Mouse (Mus musculus): ENCODE results near the gene Gm4869. TPM values are rescaled to one million over a fixed set of nuclear protein-coding genes. Genes with fewer than 3 reads are reported as not detected.
A peak's percentile ranks its signal among the peaks of the same experiment; 100 is the strongest.

The Gm4869 gene
- total and polyA plus RNA-seq, 2 experiments from 2014 or later, result not detected

DNA sequence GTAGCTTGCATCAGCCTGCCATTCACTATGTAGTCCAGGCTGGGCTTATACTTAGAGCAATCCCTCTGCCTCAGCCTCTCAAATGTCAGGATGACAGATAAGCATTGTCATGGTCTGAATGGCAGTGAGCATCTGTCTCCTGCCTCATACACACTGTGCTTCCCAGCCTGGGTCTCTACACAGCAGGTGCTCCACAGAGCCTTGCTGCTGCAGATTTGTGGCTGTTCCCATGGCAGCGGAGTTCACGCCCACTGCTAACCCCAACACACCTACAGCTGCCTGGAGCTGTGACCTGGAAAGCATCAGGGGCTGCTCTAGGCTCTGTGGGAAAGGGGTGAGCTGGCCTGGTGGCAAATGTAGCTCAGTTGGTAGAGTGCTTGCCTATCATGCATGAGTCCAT, 19.5 kb downstream of the Gm4869 start:
- 68% methylated on average over 2 of the region's 2 CpGs for WGBS
- ATAC-seq (ENCODE audit: insufficient read depth, low read depth) (no peak), DNase-seq (ENCODE audit: low spot score) (no peak)
- no peaks in the 10 kb centered on the region for H3K27me3 ChIP-seq (ENCODE audit: control insufficient read depth, insufficient read depth, low read length)
- no peak overlapping the region for H3K4me2 ChIP-seq (ENCODE audit: low read depth, low read length)
- H3K9ac ChIP-seq (replicated peaks; ENCODE audit: low read depth, low read length), result no peak overlapping the region
- TF ChIP-seq CTCF (IDR thresholded peaks at IDR 0.05; ENCODE audit: low read depth), result no peak
- no peak for TF ChIP-seq EP300 (IDR thresholded peaks at IDR 0.05; ENCODE audit: low read depth)
- H3K4me3 ChIP-seq (ENCODE audit: low read depth, low read length), result no peak overlapping the region
- H3K9me3 ChIP-seq (replicated peaks; ENCODE audit: control insufficient read depth, low read length), result peaks cover 12% of the 10 kb centered on the region; the same call in 1 of the 2 replicates
- no peaks in the 10 kb centered on the region for H3K36me3 ChIP-seq (replicated peaks; ENCODE audit: control insufficient read depth, insufficient read depth, low read length)
- no peak overlapping the region for H3K27ac ChIP-seq (ENCODE audit: low read depth)
- H3K4me1 ChIP-seq (ENCODE audit: control insufficient read depth, insufficient read depth), result no peaks in the 10 kb centered on the region

DNA sequence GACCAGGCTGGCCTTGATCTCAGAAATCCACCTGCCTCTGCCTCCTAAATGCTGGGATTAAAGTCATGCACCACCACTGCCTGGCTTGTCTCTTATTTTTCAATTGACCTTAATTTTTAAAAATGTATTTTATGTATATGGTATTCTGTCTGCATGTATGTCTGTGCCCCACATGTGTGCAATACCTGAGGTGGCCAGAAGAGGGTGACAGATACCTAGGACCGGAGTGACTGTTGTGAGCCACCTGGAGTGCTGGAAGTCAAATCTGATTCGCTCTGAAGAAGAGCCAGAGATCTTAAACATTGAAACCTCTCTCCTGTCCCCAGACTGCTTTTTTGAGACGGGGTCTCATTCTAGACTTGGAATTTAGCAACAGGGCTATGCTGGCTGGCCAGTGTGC, 26.9 kb downstream of the Gm4869 start:
- H3K9me3 ChIP-seq (replicated peaks; ENCODE audit: control insufficient read depth, low read length), result 0 out of 2 replicates have a peak, but pooled peaks cover 5% of the 10 kb centered on the region
- H3K4me3 ChIP-seq (ENCODE audit: low read depth, low read length), result no peak overlapping the region
- no peaks in the 10 kb centered on the region for H3K36me3 ChIP-seq (replicated peaks; ENCODE audit: control insufficient read depth, insufficient read depth, low read length)
- no peak overlapping the region for H3K4me2 ChIP-seq (ENCODE audit: low read depth, low read length)
- H3K9ac ChIP-seq (replicated peaks; ENCODE audit: low read depth, low read length), result no peak overlapping the region
- no peaks in the 10 kb centered on the region for H3K27me3 ChIP-seq (ENCODE audit: control insufficient read depth, insufficient read depth, low read length)
- no peak for DNase-seq (ENCODE audit: low spot score)
- ATAC-seq (ENCODE audit: insufficient read depth, low read depth), result no peak
- no peaks in the 10 kb centered on the region for H3K4me1 ChIP-seq (ENCODE audit: control insufficient read depth, insufficient read depth)
- TF ChIP-seq CTCF (IDR thresholded peaks at IDR 0.05; ENCODE audit: low read depth) (peak; percentile 21; the same call in 1 of the 2 replicates), EP300 (IDR thresholded peaks at IDR 0.05; ENCODE audit: low read depth) (no peak)
- no peak overlapping the region for H3K27ac ChIP-seq (ENCODE audit: low read depth)
- WGBS, result 84% methylated on average over 3 of the region's 3 CpGs

- DNase-seq (ENCODE audit: low spot score) (no peak), ATAC-seq (ENCODE audit: insufficient read depth, low read depth) (no peak)
- Histone ChIP-seq H3K27me3 (ENCODE audit: control insufficient read depth, insufficient read depth, low read length) (peaks cover 3% of the 10 kb centered on the region; the same call in 1 of the 2 replicates), H3K4me1 (ENCODE audit: control insufficient read depth, insufficient read depth) (no peaks in the 10 kb centered on the region), H3K4me2 (ENCODE audit: low read depth, low read length) (no peak overlapping the region), H3K27ac (ENCODE audit: low read depth) (no peak overlapping the region), H3K36me3 (replicated peaks; ENCODE audit: control insufficient read depth, insufficient read depth, low read length) (no peaks in the 10 kb centered on the region), H3K9me3 (replicated peaks; ENCODE audit: control insufficient read depth, low read length) (no peaks in the 10 kb centered on the region), H3K9ac (replicated peaks; ENCODE audit: low read depth, low read length) (no peak overlapping the region), H3K4me3 (ENCODE audit: low read depth, low read length) (no peak overlapping the region)
- 78% methylated on average over 4 of the region's 4 CpGs for WGBS
- TF ChIP-seq EP300 (IDR thresholded peaks at IDR 0.05; ENCODE audit: low read depth) (no peak), CTCF (IDR thresholded peaks at IDR 0.05; ENCODE audit: low read depth) (no peak)
Observed at GRCm38 (mm10) chr5:140481458-140481857, 36.0 kb downstream of the Gm4869 start.

- no peak for TF ChIP-seq EP300 (IDR thresholded peaks at IDR 0.05; ENCODE audit: low read depth)
- TF ChIP-seq CTCF (IDR thresholded peaks at IDR 0.05; ENCODE audit: low read depth), result no peak
- Histone ChIP-seq H3K4me2 (ENCODE audit: low read depth, low read length) (no peak overlapping the region), H3K36me3 (replicated peaks; ENCODE audit: control insufficient read depth, insufficient read depth, low read length) (no peaks in the 10 kb centered on the region), H3K4me1 (ENCODE audit: control insufficient read depth, insufficient read depth) (no peaks in the 10 kb centered on the region), H3K9ac (replicated peaks; ENCODE audit: low read depth, low read length) (no peak overlapping the region), H3K27ac (ENCODE audit: low read depth) (no peak overlapping the region), H3K9me3 (replicated peaks; ENCODE audit: control insufficient read depth, low read length) (no peaks in the 10 kb centered on the region), H3K4me3 (ENCODE audit: low read depth, low read length) (no peak overlapping the region), H3K27me3 (ENCODE audit: control insufficient read depth, insufficient read depth, low read length) (peaks cover 2% of the 10 kb centered on the region; the same call in 1 of the 2 replicates)
- 66% methylated on average over 6 of the region's 6 CpGs for WGBS
- DNase-seq (ENCODE audit: low spot score), result no peak
- ATAC-seq (ENCODE audit: insufficient read depth, low read depth), result no peak
Observed at GRCm38 (mm10) chr5:140491142-140491541, 45.7 kb downstream of the Gm4869 start.

- WGBS, result 20% methylated on average over 11 of the region's 11 CpGs
Observed at GRCm38 (mm10) chr5:140492684-140493233, 47.3 kb downstream of the Gm4869 start.

GRCm38 (mm10) chr5:140498176-140498575, 52.7 kb downstream of the Gm4869 start:
- Histone ChIP-seq H3K4me3 (ENCODE audit: low read depth, low read length) (no peak overlapping the region), H3K4me1 (ENCODE audit: control insufficient read depth, insufficient read depth) (peaks cover 7% of the 10 kb centered on the region), H3K36me3 (replicated peaks; ENCODE audit: control insufficient read depth, insufficient read depth, low read length) (no peaks in the 10 kb centered on the region), H3K4me2 (ENCODE audit: low read depth, low read length) (no peak overlapping the region), H3K9ac (replicated peaks; ENCODE audit: low read depth, low read length) (no peak overlapping the region), H3K27me3 (ENCODE audit: control insufficient read depth, insufficient read depth, low read length) (no peaks in the 10 kb centered on the region), H3K27ac (ENCODE audit: low read depth) (no peak overlapping the region), H3K9me3 (replicated peaks; ENCODE audit: control insufficient read depth, low read length) (no peaks in the 10 kb centered on the region)
- no peak for DNase-seq (ENCODE audit: low spot score)
- TF ChIP-seq EP300 (IDR thresholded peaks at IDR 0.05; ENCODE audit: low read depth) (no peak), CTCF (IDR thresholded peaks at IDR 0.05; ENCODE audit: low read depth) (no peak)
- 65% methylated on average over 6 of the region's 6 CpGs for WGBS
- no peak for ATAC-seq (ENCODE audit: insufficient read depth, low read depth)

More at GRCm38 (mm10) chr5:140492684-140493233, 47.3 kb downstream of the Gm4869 start:
- Histone ChIP-seq H3K4me1 (ENCODE audit: control insufficient read depth, insufficient read depth) (no peaks in the 10 kb centered on the region), H3K9me3 (replicated peaks; ENCODE audit: control insufficient read depth, low read length) (no peaks in the 10 kb centered on the region), H3K9ac (replicated peaks; ENCODE audit: low read depth, low read length) (no peak overlapping the region), H3K36me3 (replicated peaks; ENCODE audit: control insufficient read depth, insufficient read depth, low read length) (no peaks in the 10 kb centered on the region), H3K27ac (ENCODE audit: low read depth) (no peak overlapping the region), H3K27me3 (ENCODE audit: control insufficient read depth, insufficient read depth, low read length) (no peaks in the 10 kb centered on the region), H3K4me2 (ENCODE audit: low read depth, low read length) (no peak overlapping the region), H3K4me3 (ENCODE audit: low read depth, low read length) (no peak overlapping the region)
- TF ChIP-seq CTCF (IDR thresholded peaks at IDR 0.05; ENCODE audit: low read depth), result no peak
- TF ChIP-seq EP300 (IDR thresholded peaks at IDR 0.05; ENCODE audit: low read depth), result no peak
- DNase-seq (ENCODE audit: low spot score) (no peak), ATAC-seq (ENCODE audit: insufficient read depth, low read depth) (no peak)
